Mouse (Mus musculus) heart, postnatal 4 days (tissue): ENCODE measurements at regions not wholly inside any gene's neighbourhood (a gene's known extent, or its start where the extent isn't known, plus 50 kb on each side); places are given as distances from the start of the nearest gene placed in this dataset.
"Not testable (repeated sequence)": the region's sequence is repeated elsewhere in the genome, so short reads cannot be mapped to it uniquely, and the experiment has no call there.

Source experiments
- DNase-seq: peaks from one replicate; pipeline ENCODE4 v3.0.0; 2021

DNA sequence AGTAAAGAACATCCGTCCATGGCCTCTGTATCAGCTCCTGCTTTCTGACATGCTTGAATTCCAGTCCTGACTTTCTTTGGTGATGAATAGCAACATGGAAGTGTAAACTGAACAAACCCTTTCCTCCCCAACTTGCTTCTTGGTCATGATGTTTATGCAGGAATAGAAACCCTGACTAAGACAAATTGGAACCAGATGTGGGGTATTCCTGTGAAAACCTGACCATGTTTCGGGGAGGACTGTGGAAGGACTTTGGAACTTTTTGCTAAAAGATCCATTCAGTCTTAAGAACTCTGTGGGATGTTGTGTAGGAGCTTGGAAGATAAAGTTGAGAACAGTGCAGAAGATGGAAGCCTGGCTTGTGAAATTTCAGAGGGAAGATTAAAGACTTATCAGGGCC is 410.0 kb downstream of the Kif2b start:
- not testable (repeated sequence) for DNase-seq

GRCm38 (mm10) chr11:91133753-91134270 is 443.5 kb downstream of the Kif2b start:
- no peak for DNase-seq

- no peak for DNase-seq
Measured at GRCm38 (mm10) chr11:91132771-91133380, 444.5 kb downstream of the Kif2b start.

DNA sequence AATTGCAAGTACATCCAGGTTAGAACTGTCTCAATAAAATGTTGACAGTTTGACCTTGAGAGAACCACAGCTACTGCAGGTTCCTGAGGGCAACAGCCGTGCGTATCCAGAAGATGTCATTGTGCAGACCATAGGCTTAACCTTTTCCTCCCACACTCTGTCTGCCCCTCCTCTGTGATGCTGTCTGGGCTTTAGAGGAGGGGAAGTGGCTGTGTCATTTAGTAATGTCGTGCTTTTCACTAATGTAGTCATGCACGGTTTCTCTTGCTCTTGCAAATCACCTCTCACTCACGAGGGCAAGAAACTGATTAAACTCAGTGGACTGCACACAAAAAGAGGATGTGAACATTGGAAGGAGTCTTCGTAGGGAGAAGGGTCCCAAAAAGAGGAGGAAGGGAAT is 443.8 kb upstream of the Tom1l1 start:
- no peak for DNase-seq

- DNase-seq, result no peak
Measured at GRCm38 (mm10) chr11:91098186-91098585, 410.0 kb upstream of the Tom1l1 start.

DNA sequence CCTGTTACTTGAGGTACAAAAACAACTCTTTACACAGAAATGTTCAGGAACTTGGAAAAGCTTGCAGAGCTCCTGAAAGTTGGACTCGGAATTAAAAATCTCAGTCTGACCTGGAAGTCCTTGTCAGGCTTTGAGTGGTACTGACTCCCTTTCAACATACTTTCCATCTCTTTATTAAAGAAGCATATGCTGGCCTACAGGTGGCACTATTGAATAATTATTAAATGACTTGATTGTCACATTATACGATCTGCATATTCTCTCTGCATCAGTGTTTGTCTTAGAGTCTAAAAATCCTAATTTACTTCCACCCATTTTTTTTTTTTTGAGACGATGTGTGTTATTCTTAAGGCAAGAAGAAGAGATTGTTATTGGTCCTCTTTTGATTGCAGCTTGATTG is 409.4 kb upstream of the Tom1l1 start:
- DNase-seq, result no peak

- no peak for DNase-seq
Measured at GRCm38 (mm10) chr11:91096000-91096652, 408.0 kb upstream of the Tom1l1 start.

GRCm38 (mm10) chr11:91065365-91065764 is 377.2 kb upstream of the Tom1l1 start:
- no peak for DNase-seq

DNA sequence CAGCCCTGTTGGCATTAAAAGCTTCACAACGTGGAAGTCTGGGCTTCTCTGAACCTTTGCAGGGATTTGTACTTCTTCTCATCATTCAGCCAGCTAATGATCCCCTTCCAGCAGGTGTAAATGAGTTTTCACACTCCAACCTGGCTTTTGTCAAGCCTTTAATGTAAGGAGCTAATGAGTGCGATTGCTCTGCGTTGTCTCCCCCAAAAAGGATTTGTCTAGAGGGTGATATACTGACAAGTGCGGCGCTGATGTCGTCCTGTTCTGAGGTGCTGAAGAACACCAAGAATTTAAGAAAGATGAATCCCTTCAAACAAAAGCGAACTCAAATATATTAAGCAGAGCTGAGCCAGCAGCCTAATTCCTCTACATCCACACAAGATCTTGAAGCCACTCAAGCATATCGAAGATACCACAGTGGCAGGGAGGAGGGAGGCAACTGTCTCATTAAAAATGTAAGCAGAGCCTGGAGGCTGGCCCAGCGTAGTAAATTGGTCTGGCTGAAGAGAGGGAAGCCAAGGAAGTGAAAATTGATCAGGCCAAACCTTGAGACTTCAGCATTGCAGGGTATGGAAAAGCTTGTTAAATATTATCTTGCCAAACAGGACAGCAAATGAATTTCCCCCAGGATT is 368.9 kb upstream of the Tom1l1 start:
- DNase-seq, result no peak

GRCm38 (mm10) chr11:91053321-91053720 is 365.2 kb upstream of the Tom1l1 start:
- DNase-seq, result no peak

DNA sequence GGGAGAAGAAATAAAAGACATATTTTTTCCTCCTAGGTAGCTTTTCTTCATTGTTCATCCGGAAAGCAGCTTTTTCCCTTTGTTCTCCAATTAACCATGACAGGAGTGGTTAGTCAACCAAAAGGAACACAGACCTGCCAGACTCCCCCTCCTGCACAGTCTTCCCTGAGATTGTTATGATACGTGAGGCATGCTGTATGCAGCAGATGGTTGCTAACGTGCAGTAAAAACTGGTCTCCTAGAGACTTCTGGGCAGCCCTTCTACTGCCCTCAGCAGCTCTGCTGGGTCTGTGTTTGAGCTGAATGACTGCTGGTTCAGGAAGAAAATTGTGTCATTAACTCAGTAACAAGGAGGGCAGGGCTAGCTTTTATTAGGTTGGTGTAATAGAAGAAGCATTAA is 363.5 kb upstream of the Tom1l1 start:
- DNase-seq, result no peak

- DNase-seq, result no peak
Measured at GRCm38 (mm10) chr11:91041486-91041885, 353.3 kb upstream of the Tom1l1 start.
